Mouse (Mus musculus) erythroblast, embryonic 14.5 days (primary cell): ENCODE results near the gene Rundc3a. TPM values are rescaled to one million over a fixed set of nuclear protein-coding genes. Genes with fewer than 3 reads are reported as not detected.

Experiments
- H3K27me3 ChIP-seq: 2 replicates; pipeline ENCODE4 v1.6.1; 2012; ENCODE audit warnings: inconsistent platforms; ENCODE audit not compliant: control insufficient read depth
- H3K36me3 ChIP-seq: 2 replicates; pipeline ENCODE4 v1.6.1; 2012; ENCODE audit warnings: mild to moderate bottlenecking, inconsistent platforms; ENCODE audit not compliant: control insufficient read depth
- H3K4me1 ChIP-seq: 2 replicates; pipeline ENCODE4 v1.6.1; 2012; ENCODE audit warnings: inconsistent platforms; ENCODE audit not compliant: control insufficient read depth
- H3K4me3 ChIP-seq: replicated peaks from 2 replicates; pipeline ENCODE3; 2012; ENCODE audit warnings: moderate library complexity, mild to moderate bottlenecking, inconsistent platforms
- H3K9me3 ChIP-seq: 2 replicates; pipeline ENCODE4 v1.6.1; 2012; ENCODE audit warnings: low read length, inconsistent platforms, mixed read lengths; ENCODE audit not compliant: control insufficient read depth
- GATA1 ChIP-seq: IDR thresholded peaks from 2 replicates; pipeline ENCODE4 v1.6.1; 2012; ENCODE audit warnings: low read length, inconsistent platforms, mixed read lengths
- TAL1 ChIP-seq: IDR thresholded peaks from 3 replicates; pipeline ENCODE4 v1.6.1; 2012; ENCODE audit warnings: low read length, inconsistent platforms, mixed read lengths
- polyA plus RNA-seq: library from polyadenylated mRNA; stranded (reverse); fragments of >175 nt; gene quantifications from 2 replicates; pipeline ENCODE4 v1.2.3, GENCODE M21; 2012

The Rundc3a gene
- polyA plus RNA-seq, 1 experiment: 1.8 TPM

GRCm38 (mm10) chr11:102447497-102447896 is 54.3 kb downstream of the Rundc3a start, which contains the start of gene Fam171a2:
Fam171a2 (minus strand) TSS chr11:102447682.
- H3K9me3 ChIP-seq: peaks cover 8% of the 10 kb centered on the region
- H3K4me3 ChIP-seq: peak within 1 kb of the TSS; percentile 48
- H3K4me1 ChIP-seq: peaks cover 13% of the 10 kb centered on the region
- TF ChIP-seq TAL1: no peak
- TF ChIP-seq GATA1: no peak
- H3K36me3 ChIP-seq: no peaks in the 10 kb centered on the region
- peaks cover 93% of the 10 kb centered on the region for H3K27me3 ChIP-seq

GRCm38 (mm10) chr11:102448327-102448726 is 55.1 kb downstream of the Rundc3a start:
- TF ChIP-seq GATA1 (no peak), TAL1 (no peak)
- Histone ChIP-seq H3K27me3 (peaks cover 97% of the 10 kb centered on the region), H3K9me3 (peaks cover 8% of the 10 kb centered on the region), H3K36me3 (no peaks in the 10 kb centered on the region), H3K4me3 (no peak overlapping the region), H3K4me1 (peaks cover 13% of the 10 kb centered on the region)

- peaks cover 96% of the 10 kb centered on the region for H3K27me3 ChIP-seq
- TF ChIP-seq TAL1 (no peak), GATA1 (no peak)
- H3K9me3 ChIP-seq: peaks cover 8% of the 10 kb centered on the region
- no peaks in the 10 kb centered on the region for H3K36me3 ChIP-seq
- H3K4me3 ChIP-seq: no peak overlapping the region
- peaks cover 13% of the 10 kb centered on the region for H3K4me1 ChIP-seq
Measured at GRCm38 (mm10) chr11:102449043-102450008, 56.1 kb downstream of the Rundc3a start.

Other genes starting within 250 kb of the Rundc3a start
- 0.14 and 0.16 TPM in 2 replicates for gene Nags, start 247.9 kb upstream of the Rundc3a start, polyA plus RNA-seq
- 1.1 and 1.7 TPM in 2 replicates for gene Tmem101, start 237.0 kb upstream of the Rundc3a start, polyA plus RNA-seq
- 8.9 TPM in 2 replicates for gene Lsm12, start 208.1 kb upstream of the Rundc3a start, polyA plus RNA-seq
- gene G6pc3, start 203.8 kb upstream of the Rundc3a start, polyA plus RNA-seq: 0.30 and 0.50 TPM in 2 replicates
- gene Hdac5, start 163.2 kb upstream of the Rundc3a start, polyA plus RNA-seq: 4.3 and 6.3 TPM in 2 replicates
- gene BC030867, start 144.5 kb upstream of the Rundc3a start, polyA plus RNA-seq: 0.50 and 1.6 TPM in 2 replicates
- gene Asb16, start 124.7 kb upstream of the Rundc3a start, polyA plus RNA-seq: 0.01 and 0.02 TPM in 2 replicates
- gene Tmub2, start 108.5 kb upstream of the Rundc3a start, polyA plus RNA-seq: 8.1 and 8.9 TPM in 2 replicates
- 4.5 and 6.0 TPM in 2 replicates for gene Atxn7l3, start 96.8 kb upstream of the Rundc3a start, polyA plus RNA-seq
- 10.3 and 12.3 TPM in 2 replicates for gene Ubtf, start 73.7 kb upstream of the Rundc3a start, polyA plus RNA-seq
- 575 and 672 TPM in 2 replicates for gene Slc4a1, start 27.2 kb upstream of the Rundc3a start, polyA plus RNA-seq
- gene Slc25a39, start 14.5 kb downstream of the Rundc3a start, polyA plus RNA-seq: 579 and 725 TPM in 2 replicates
- 1.8 and 2.6 TPM in 2 replicates for gene Grn, start 36.9 kb downstream of the Rundc3a start, polyA plus RNA-seq
- gene Fam171a2, start 54.3 kb downstream of the Rundc3a start, polyA plus RNA-seq: 0.01 and 0.02 TPM in 2 replicates
- 1.7 and 2.4 TPM in 2 replicates for gene Itga2b, start 76.7 kb downstream of the Rundc3a start, polyA plus RNA-seq
- gene Gpatch8, start 163.0 kb downstream of the Rundc3a start, polyA plus RNA-seq: 1.1 and 1.4 TPM in 2 replicates
- gene Gm11627, start 186.1 kb downstream of the Rundc3a start, polyA plus RNA-seq: not detected in 2 replicates
- gene Fzd2, start 211.0 kb downstream of the Rundc3a start, polyA plus RNA-seq: 0.03 TPM in 1 of 2 replicates, not detected in the other